Mouse (Mus musculus) urinary bladder, adult 2 months (tissue): ENCODE data around the gene Gna13. TPM values are rescaled to one million over a fixed set of nuclear protein-coding genes. Genes with fewer than 3 reads are reported as not detected.
"Not testable (repeated sequence)": the region's sequence is repeated elsewhere in the genome, so short reads cannot be mapped to it uniquely, and the experiment has no call there.

Source experiments
- DNase-seq: peaks from one replicate; pipeline ENCODE4 v3.0.0; 2022; ENCODE audit warnings: low spot score
- polyA plus RNA-seq: library from polyadenylated mRNA; depleted of rRNA; stranded (reverse); fragments of >200 nt; gene quantifications from 2 replicates; pipeline ENCODE4 v1.2.3, GENCODE M21; 2012; rRNA removed

The Gna13 gene
- 26.0 and 28.9 TPM in 2 replicates for polyA plus RNA-seq

- peak; percentile 92 for DNase-seq
These were observed at the start of gene Gna13 for GRCm38 (mm10) chr11:109362463-109363190. Gna13 (plus strand) TSS chr11:109362831.

GRCm38 (mm10) chr11:109316921-109317320 lies 45.7 kb upstream of the Gna13 start:
- no peak for DNase-seq

GRCm38 (mm10) chr11:109319471-109319870 lies 43.2 kb upstream of the Gna13 start:
- DNase-seq: no peak

GRCm38 (mm10) chr11:109319946-109320345 lies 42.7 kb upstream of the Gna13 start:
- DNase-seq: no peak

GRCm38 (mm10) chr11:109320361-109320933 lies 42.2 kb upstream of the Gna13 start:
- no peak for DNase-seq

- DNase-seq: no peak
These were observed 36.4 kb upstream of the Gna13 start for GRCm38 (mm10) chr11:109326270-109326669.

- no peak for DNase-seq
These were observed 35.2 kb upstream of the Gna13 start for GRCm38 (mm10) chr11:109327381-109327780.

GRCm38 (mm10) chr11:109327952-109328351 lies 34.7 kb upstream of the Gna13 start:
- no peak for DNase-seq

- DNase-seq: no peak
These were observed 33.3 kb upstream of the Gna13 start for GRCm38 (mm10) chr11:109329331-109329730.

- DNase-seq: no peak
These were observed 31.8 kb upstream of the Gna13 start for GRCm38 (mm10) chr11:109330706-109331393.

- peak; percentile 76 for DNase-seq
These were observed 31.2 kb upstream of the Gna13 start for GRCm38 (mm10) chr11:109331424-109331824.

GRCm38 (mm10) chr11:109332722-109333121 lies 29.9 kb upstream of the Gna13 start:
- DNase-seq: no peak

- no peak for DNase-seq
These were observed 27.9 kb upstream of the Gna13 start for GRCm38 (mm10) chr11:109334773-109335172.

GRCm38 (mm10) chr11:109335890-109336289 lies 26.7 kb upstream of the Gna13 start:
- no peak for DNase-seq

- DNase-seq: no peak
These were observed 23.3 kb upstream of the Gna13 start for GRCm38 (mm10) chr11:109339155-109339938.

- no peak for DNase-seq
These were observed 22.1 kb upstream of the Gna13 start for GRCm38 (mm10) chr11:109340541-109340940.

GRCm38 (mm10) chr11:109342666-109343065 lies 20.0 kb upstream of the Gna13 start:
- DNase-seq: not testable (repeated sequence)

GRCm38 (mm10) chr11:109343558-109343957 lies 19.1 kb upstream of the Gna13 start:
- no peak for DNase-seq

- DNase-seq: no peak
These were observed 18.5 kb upstream of the Gna13 start for GRCm38 (mm10) chr11:109343991-109344599.

- DNase-seq: peak; percentile 64
These were observed 15.2 kb upstream of the Gna13 start for GRCm38 (mm10) chr11:109347242-109347959.

GRCm38 (mm10) chr11:109348408-109348807 lies 14.2 kb upstream of the Gna13 start:
- no peak for DNase-seq
